Mouse (Mus musculus) forebrain, embryonic 13.5 days (tissue): ENCODE measurements at regions not wholly inside any gene's neighbourhood (a gene's known extent, or its start where the extent isn't known, plus 50 kb on each side); places are given as distances from the start of the nearest gene placed in this dataset.

Source experiments
- ATAC-seq: fragments of 200-750 bp; cut with Nextera tagmentation; 2 replicates; pipeline ENCODE4 v1.8.0; 2017
- H3K27ac ChIP-seq: fragments of 300-500 bp; sonication (generic); 2 replicates; pipeline ENCODE4 v1.5.1; 2015; ENCODE audit warnings: inconsistent platforms, mild to moderate bottlenecking, moderate library complexity
- H3K27me3 ChIP-seq: fragments of 300-500 bp; sonication (generic); 2 replicates; pipeline ENCODE4 v1.6.1; 2015; ENCODE audit warnings: mild to moderate bottlenecking, inconsistent platforms
- H3K36me3 ChIP-seq: fragments of 300-500 bp; sonication (generic); 2 replicates; pipeline ENCODE4 v1.6.1; 2015; ENCODE audit warnings: mild to moderate bottlenecking, inconsistent platforms; ENCODE audit not compliant: poor library complexity, severe bottlenecking
- H3K4me1 ChIP-seq: fragments of 300-500 bp; sonication (generic); 2 replicates; pipeline ENCODE4 v1.6.1; 2015; ENCODE audit warnings: inconsistent platforms
- H3K4me2 ChIP-seq: fragments of 300-500 bp; sonication (generic); 2 replicates; pipeline ENCODE4 v1.6.1; 2015; ENCODE audit warnings: inconsistent platforms, mild to moderate bottlenecking, moderate library complexity
- H3K4me3 ChIP-seq: fragments of 300-500 bp; sonication (generic); 2 replicates; pipeline ENCODE4 v1.5.1; 2015; ENCODE audit warnings: mild to moderate bottlenecking, inconsistent platforms
- H3K9ac ChIP-seq: fragments of 300-500 bp; sonication (generic); 2 replicates; pipeline ENCODE4 v1.6.1; 2015; ENCODE audit warnings: mild to moderate bottlenecking, inconsistent platforms
- H3K9me3 ChIP-seq: fragments of 300-500 bp; sonication (generic); replicated peaks from 2 replicates; pipeline ENCODE4 v1.6.1; 2016; ENCODE audit warnings: inconsistent platforms
- WGBS: fragments of 180-500 bp; shearing (Covaris S2); methylation state at CpG from one replicate; pipeline ENCODE4 v1.1.7; 2015; 5-methylcytosine and 5-hydroxymethylcytosine counted together

DNA sequence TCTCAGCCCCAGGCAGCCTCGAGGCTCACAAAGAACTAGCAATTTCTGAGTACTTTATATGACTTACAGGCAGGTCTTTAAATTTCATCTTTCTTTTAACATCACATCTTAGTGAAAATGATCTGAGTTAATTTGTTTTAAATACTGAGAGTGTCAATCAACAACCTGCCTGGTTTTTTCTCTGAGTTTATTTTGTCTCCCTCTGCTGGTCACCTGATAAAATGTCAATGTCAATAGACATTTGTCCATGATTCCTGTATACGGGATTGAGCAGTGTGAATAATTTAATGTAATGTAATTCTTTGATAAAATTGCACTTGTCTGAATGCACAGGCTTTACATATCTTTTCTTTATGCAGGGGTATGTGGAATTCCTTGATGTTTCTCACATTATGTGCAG, 1070.4 kb upstream of the Tacstd2 start:
- WGBS = 68% methylated on average over 2 of the region's 2 CpGs
- no peaks in the 10 kb centered on the region for H3K4me1 ChIP-seq
- H3K9me3 ChIP-seq = peaks cover 6% of the 10 kb centered on the region; the same call in 1 of the 2 replicates

More for the DNA sequence above, 1070.4 kb upstream of the Tacstd2 start:
- no peak for ATAC-seq
- H3K36me3 ChIP-seq = no peaks in the 10 kb centered on the region
- no peak overlapping the region for H3K4me3 ChIP-seq
- no peaks in the 10 kb centered on the region for H3K27me3 ChIP-seq
- H3K4me2 ChIP-seq = no peak overlapping the region
- H3K27ac ChIP-seq = no peak overlapping the region
- no peak overlapping the region for H3K9ac ChIP-seq
